Mouse (Mus musculus): ENCODE measurements around the gene Slc9a8.

- no peak for TF ChIP-seq CTCF (IDR thresholded peaks at IDR 0.05; ENCODE audit: extremely low read depth, insufficient read depth, insufficient read length, insufficient replicate concordance)
- TF ChIP-seq POLR2A (IDR thresholded peaks at IDR 0.05; ENCODE audit: low read depth, low read length), result no peak
Observed at GRCm38 (mm10) chr2:167417048-167417447, 4.5 kb upstream of the Slc9a8 start.

Data from spleen, adult 2 months (tissue).